Mouse (Mus musculus) erythroid progenitor cell, adult 5-6 weeks (primary cell): ENCODE data around the gene Epo. TPM values are rescaled to one million over a fixed set of nuclear protein-coding genes. Genes with fewer than 3 reads are reported as not detected.

Source experiments
- ATAC-seq: replicated peaks from 2 replicates; pipeline ENCODE4 v1.8.0; 2016; ENCODE audit warnings: moderate number of reproducible peaks, mild to moderate bottlenecking, moderate TSS enrichment, inconsistent platforms; ENCODE audit not compliant: poor library complexity, low FRiP score, severe bottlenecking
- total RNA-seq, 2 experiments: library from RNA; stranded (forward) in 1 of 2; stranded (reverse) in 1 of 2; fragments of 150-400 nt in 1 of 2; fragments of 186-747, 209-891 nt in 1 of 2; gene quantifications; 2 replicates each; pipeline versions ENCODE4 v1.2.3 to v1.2.4; 2015 to 2017; ENCODE audit warnings: low replicate concordance in 2 of 2

The Epo gene
- total RNA-seq, 2 experiments from 2014 or later: not detected

GRCm38 (mm10) chr5:137523396-137524250 is 9.4 kb downstream of the Epo start:
- no peak for ATAC-seq

- ATAC-seq: no peak
Observed at GRCm38 (mm10) chr5:137522711-137523110, 10.3 kb downstream of the Epo start.

- no peak for ATAC-seq
Observed at GRCm38 (mm10) chr5:137521861-137522260, 11.2 kb downstream of the Epo start.

- ATAC-seq: no peak
Observed at GRCm38 (mm10) chr5:137519691-137520550, 13.1 kb downstream of the Epo start.

- no peak for ATAC-seq
Observed at GRCm38 (mm10) chr5:137518436-137518835, 14.6 kb downstream of the Epo start, which contains the start of gene Gigyf1. Gene Gigyf1 (plus strand): TSS chr5:137518548.

- no peak for ATAC-seq
Observed at GRCm38 (mm10) chr5:137514811-137515210, 18.2 kb downstream of the Epo start.

- ATAC-seq: no peak
Observed at GRCm38 (mm10) chr5:137513951-137514721, 18.9 kb downstream of the Epo start.

- no peak for ATAC-seq
Observed at GRCm38 (mm10) chr5:137512847-137513794, 19.9 kb downstream of the Epo start.

- ATAC-seq: no peak
Observed at GRCm38 (mm10) chr5:137511706-137512105, 21.3 kb downstream of the Epo start.

GRCm38 (mm10) chr5:137510573-137511390 is 22.3 kb downstream of the Epo start:
- peak; percentile 50 for ATAC-seq

GRCm38 (mm10) chr5:137510014-137510501 is 23.0 kb downstream of the Epo start:
- ATAC-seq: peak; percentile 76

GRCm38 (mm10) chr5:137504041-137504440 is 29.0 kb downstream of the Epo start:
- ATAC-seq: no peak

GRCm38 (mm10) chr5:137502667-137503110 is 30.4 kb downstream of the Epo start:
- peak; percentile 85 for ATAC-seq

- ATAC-seq: peak; percentile 81
Observed at GRCm38 (mm10) chr5:137501709-137502666, 31.1 kb downstream of the Epo start, which contains the start of gene Pop7. Gene Pop7 (minus strand): TSS chr5:137502518.

- no peak for ATAC-seq
Observed at GRCm38 (mm10) chr5:137500186-137500585, 32.9 kb downstream of the Epo start.

- no peak for ATAC-seq
Observed at GRCm38 (mm10) chr5:137493831-137494230, 39.2 kb downstream of the Epo start.

- no peak for ATAC-seq
Observed at GRCm38 (mm10) chr5:137491559-137491958, 41.5 kb downstream of the Epo start.
